Mouse (Mus musculus): Measurements from ENCODE around the gene 1700122O11Rik.

DNA sequence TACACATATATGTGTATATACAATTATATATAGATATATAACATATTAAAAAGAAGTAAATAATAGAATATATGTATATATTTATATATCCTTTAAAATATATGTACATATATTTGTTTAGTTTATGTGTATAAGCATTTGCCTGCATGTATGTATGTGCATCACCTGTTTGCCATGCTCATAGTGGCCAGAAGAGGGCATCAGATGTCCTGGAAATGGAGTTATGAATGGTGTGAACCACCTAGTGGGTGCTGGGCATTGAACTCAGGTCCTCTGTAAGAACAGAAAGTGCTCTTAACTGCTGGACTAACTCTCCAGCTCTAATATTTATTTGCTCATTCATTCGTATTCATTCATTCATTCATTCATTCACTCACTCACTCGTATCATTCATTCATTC lies 15.6 kb upstream of the 1700122O11Rik start:
- TF ChIP-seq CTCF (IDR thresholded peaks at IDR 0.05; ENCODE audit: control insufficient read depth, insufficient read depth, insufficient replicate concordance, low read depth, low read length) (no peak), POLR2A (IDR thresholded peaks at IDR 0.05; ENCODE audit: control insufficient read depth, low read depth, low read length) (no peak)

All from testis, adult 2 months (tissue).